Mouse (Mus musculus) colon, adult 2 months (tissue): Measurements from ENCODE around the gene Trpc2. TPM values are rescaled to one million over a fixed set of nuclear protein-coding genes. Genes with fewer than 3 reads are reported as not detected.

Experiments
- polyA plus RNA-seq: library from polyadenylated mRNA; depleted of rRNA; stranded (reverse); fragments of >200 nt; gene quantifications from 2 replicates; pipeline ENCODE4 v1.2.3, GENCODE M21; 2012; rRNA removed

Trpc2 gene
- not detected in 2 replicates for polyA plus RNA-seq

DNA sequence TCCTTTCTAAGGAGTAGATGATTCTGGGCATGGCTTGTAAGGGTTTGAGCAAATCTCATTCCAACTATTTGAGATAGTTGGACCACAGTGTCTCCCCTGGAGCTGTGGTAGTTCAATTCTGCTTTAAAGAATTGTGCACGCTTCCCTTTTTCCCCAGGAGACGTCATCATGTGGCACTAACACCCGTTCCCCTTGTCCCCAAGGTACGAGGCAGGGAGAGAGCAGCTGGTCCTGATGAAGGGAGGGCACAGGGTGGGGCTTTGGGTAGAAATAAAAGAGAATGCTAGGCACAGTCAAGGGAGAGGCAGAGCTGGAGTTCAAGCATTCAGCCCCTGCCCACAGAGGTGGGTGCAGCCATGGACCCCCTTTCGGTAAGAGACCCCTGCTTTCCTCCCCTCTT lies at the start of gene Trpc2:
Gene Trpc2, plus strand, starts transcription at position 301 of the 400 bp plus-strand sequence.

DNA sequence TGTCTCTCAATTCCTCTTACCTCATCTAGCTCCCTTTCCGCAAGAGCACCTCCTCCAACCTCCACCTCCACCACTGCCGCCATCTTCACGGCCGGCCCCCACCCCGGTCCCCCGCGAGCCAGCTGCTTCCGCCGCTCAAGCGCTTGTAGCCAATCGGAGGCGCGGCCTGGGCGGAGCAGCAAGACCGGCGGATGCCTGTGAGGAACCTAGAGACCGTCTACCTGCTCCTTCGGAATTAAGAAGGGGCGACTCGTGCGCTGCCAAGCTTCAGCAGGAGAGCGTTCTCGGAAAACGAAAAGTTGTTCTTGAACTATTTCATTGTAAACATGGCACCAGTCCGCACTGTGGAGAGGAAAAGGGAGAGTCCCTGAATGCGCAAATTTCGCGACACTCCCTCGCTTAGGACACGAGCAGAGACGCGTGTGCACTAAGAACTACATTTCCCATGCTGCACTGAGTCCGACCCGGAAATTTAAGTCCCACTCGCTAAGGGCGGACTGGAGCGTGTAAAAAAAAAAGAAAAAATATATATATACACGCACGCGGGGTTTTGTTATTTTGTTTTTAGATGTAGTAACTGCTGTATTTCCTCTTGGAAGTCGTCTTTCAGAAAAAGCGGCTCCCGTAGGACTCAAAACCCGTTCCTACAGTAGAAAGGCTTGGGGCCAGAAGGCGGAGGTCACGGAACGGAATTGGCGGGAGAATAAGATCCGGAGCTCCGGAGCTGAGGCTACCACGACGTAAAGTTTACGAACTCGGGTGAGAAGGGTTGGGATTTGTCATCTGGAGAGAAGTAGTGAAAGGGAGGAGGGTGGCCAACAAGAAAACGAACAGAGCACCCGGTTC lies 17.6 kb upstream of the Trpc2 start, which contains the start of the genes Rnf121, Xndc1 and Xntrpc:
Gene Rnf121, minus strand, starts transcription at position 424 of the 846 bp plus-strand sequence.
Gene Xndc1, plus strand, starts transcription at position 466 of the 846 bp plus-strand sequence.
Gene Xntrpc, plus strand, starts transcription at position 668 of the 846 bp plus-strand sequence.

DNA sequence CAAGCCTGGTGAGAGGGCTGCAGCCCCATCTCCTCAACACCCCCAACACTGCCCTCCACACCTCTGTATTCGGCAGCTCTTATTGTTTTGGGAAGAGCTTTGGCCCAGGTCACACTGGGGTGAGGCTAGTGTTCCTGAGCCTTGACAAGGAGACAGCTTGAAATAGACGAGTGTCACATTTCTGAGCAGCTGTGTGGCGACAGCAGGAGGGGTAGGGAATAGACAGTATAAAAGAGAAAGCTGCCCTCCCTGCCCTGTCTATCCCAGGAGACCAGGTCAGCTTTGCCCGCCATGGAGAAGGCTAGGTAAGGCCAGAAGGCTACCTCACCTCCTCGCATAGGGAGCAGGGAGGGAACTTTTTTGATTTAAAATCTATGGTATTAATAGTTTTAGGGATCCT lies 18.6 kb downstream of the Trpc2 start, which contains the start of gene Art1:
Gene Art1, plus strand, starts transcription at position 257 of the 400 bp plus-strand sequence.

DNA sequence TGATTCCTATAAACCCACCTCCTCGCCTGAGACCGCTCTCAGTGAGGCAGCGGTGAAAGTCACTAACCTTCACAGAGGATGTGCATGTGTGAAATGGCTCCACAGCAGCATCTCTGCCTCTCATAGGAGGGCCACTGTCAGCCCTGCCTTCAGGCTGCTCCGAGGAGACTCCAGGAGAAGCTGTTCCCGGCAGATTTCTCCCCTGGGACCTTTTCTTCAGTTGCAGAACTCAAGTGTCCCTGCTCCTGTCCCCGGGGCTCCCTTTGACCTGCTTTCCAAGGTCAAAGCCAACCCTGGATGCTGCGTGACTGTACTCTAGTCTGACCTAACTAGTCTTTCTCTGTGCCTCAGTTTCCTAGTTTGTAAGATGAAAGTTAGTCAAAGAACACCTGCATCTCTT lies 26.3 kb downstream of the Trpc2 start, which contains the start of gene Art5:
Gene Art5, minus strand, starts transcription at position 319 of the 400 bp plus-strand sequence.

DNA sequence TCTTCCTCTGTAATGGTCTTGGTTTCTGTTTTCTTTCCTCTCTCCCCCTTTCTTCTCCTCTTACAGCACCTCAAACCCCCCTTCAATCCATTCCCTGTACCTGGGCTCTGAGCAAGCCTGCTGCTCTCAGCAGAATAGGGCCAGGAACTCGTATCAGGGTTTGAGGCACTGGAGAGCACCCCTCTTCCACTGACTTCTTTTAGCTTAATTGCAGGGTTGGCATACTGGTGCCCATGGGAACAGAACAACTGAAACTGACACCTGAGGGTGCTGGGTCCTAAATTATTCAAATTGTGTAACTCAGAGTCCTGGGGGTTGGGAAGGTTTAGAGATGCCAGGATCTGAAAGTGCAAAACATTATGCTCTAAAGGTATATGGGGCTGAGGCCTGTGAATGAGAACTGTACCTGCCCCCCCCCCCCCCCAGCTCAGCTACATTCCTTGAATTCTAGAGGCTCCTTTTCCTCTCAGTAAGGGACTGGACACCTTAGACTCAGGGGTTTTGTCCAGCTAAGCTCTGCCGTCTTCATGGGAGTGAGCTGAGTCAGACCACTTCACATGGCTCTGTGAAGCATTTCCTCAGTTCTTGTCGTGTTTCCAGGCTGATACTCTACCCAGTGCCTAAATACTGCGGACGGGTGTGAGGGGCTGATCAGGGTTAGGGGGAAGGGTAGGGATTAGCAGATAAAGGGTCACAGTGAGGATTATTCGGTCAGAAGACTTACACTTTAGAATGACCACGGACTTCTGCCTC lies 33.8 kb downstream of the Trpc2 start, which contains the start of gene Chrna10:
Gene Chrna10, minus strand, starts transcription at position 250 of the 753 bp plus-strand sequence.

Other genes starting within 250 kb of the Trpc2 start
- 118 and 140 TPM in 2 replicates for gene Inppl1, start 244.9 kb upstream of the Trpc2 start, polyA plus RNA-seq
- 10.6 and 14.3 TPM in 2 replicates for gene Folr2, start 225.9 kb upstream of the Trpc2 start, polyA plus RNA-seq
- 20.6 and 25.7 TPM in 2 replicates for gene Anapc15, start 219.4 kb upstream of the Trpc2 start, polyA plus RNA-seq
- gene Folr1, start 212.3 kb upstream of the Trpc2 start, polyA plus RNA-seq: 1.1 and 1.2 TPM in 2 replicates
- 223 and 226 TPM in 2 replicates for gene Lamtor1, start 177.2 kb upstream of the Trpc2 start, polyA plus RNA-seq
- 0.08 and 0.13 TPM in 2 replicates for gene Tomt, start 176.8 kb upstream of the Trpc2 start, polyA plus RNA-seq
- 15.6 and 20.1 TPM in 2 replicates for gene Lrrc51, start 149.2 kb upstream of the Trpc2 start, polyA plus RNA-seq
- 82.1 and 93.1 TPM in 2 replicates for gene Numa1, start 149.0 kb upstream of the Trpc2 start, polyA plus RNA-seq
- gene Il18bp, start 64.4 kb upstream of the Trpc2 start, polyA plus RNA-seq: 5.1 and 6.9 TPM in 2 replicates
- gene Rnf121, start 17.6 kb upstream of the Trpc2 start, polyA plus RNA-seq: 21.0 and 30.4 TPM in 2 replicates
- gene Xndc1, start 17.6 kb upstream of the Trpc2 start, polyA plus RNA-seq: 12.3 and 12.9 TPM in 2 replicates
- gene Xntrpc, start 17.4 kb upstream of the Trpc2 start, polyA plus RNA-seq: 2.1 and 3.2 TPM in 2 replicates
- 0.07 TPM in 1 of 2 replicates, not detected in the other for gene Art1, start 18.6 kb downstream of the Trpc2 start, polyA plus RNA-seq
- 0.47 and 0.51 TPM in 2 replicates for gene Art5, start 26.4 kb downstream of the Trpc2 start, polyA plus RNA-seq
- 0.67 and 0.78 TPM in 2 replicates for gene Chrna10, start 33.7 kb downstream of the Trpc2 start, polyA plus RNA-seq
- gene Nup98, start 127.1 kb downstream of the Trpc2 start, polyA plus RNA-seq: 10.7 and 11.5 TPM in 2 replicates
- 172 and 209 TPM in 2 replicates for gene Pgap2, start 127.1 kb downstream of the Trpc2 start, polyA plus RNA-seq
- 70.9 and 80.7 TPM in 2 replicates for gene Rhog, start 172.9 kb downstream of the Trpc2 start, polyA plus RNA-seq
- gene Stim1, start 184.7 kb downstream of the Trpc2 start, polyA plus RNA-seq: 114 and 124 TPM in 2 replicates